Mouse (Mus musculus) E14TG2a.4 (cell line): ENCODE results near the gene Hspb7.
A peak's percentile ranks its signal among the peaks of the same experiment; 100 is the strongest.

Experiments used
- H3K27me3 ChIP-seq: 2 replicates; pipeline ENCODE4 v1.6.1; 2014; ENCODE audit warnings: low read length, control low read depth; ENCODE audit not compliant: insufficient read depth
- H3K36me3 ChIP-seq: 2 replicates; pipeline ENCODE4 v1.6.1; 2014; ENCODE audit warnings: low read length, control low read depth; ENCODE audit not compliant: insufficient read depth
- H3K4me1 ChIP-seq: replicated peaks from 2 replicates; pipeline ENCODE4 v1.6.1; 2014; ENCODE audit warnings: low read depth, low read length, control low read depth
- H3K4me3 ChIP-seq: replicated peaks from 2 replicates; pipeline ENCODE4 v1.5.1; 2014; ENCODE audit warnings: mild to moderate bottlenecking, low read length
- H3K9me3 ChIP-seq: 2 replicates; pipeline ENCODE4 v1.6.1; 2014; ENCODE audit warnings: low read length, control low read depth
- CTCF ChIP-seq: conservative IDR thresholded peaks from 2 replicates; pipeline ENCODE4 v1.5.1; 2014; ENCODE audit warnings: low read length
- NANOG ChIP-seq: IDR thresholded peaks from 2 replicates; pipeline ENCODE4 v1.6.1; 2014; ENCODE audit warnings: borderline replicate concordance, low read length, mixed read lengths
- POU5F1 ChIP-seq: IDR thresholded peaks from 2 replicates; pipeline ENCODE4 v1.6.1; 2014; ENCODE audit warnings: low read length, borderline replicate concordance

The Hspb7 gene

GRCm38 (mm10) chr4:141466289-141466795, 45.8 kb downstream of the Hspb7 start:
- peaks cover 98% of the 10 kb centered on the region for H3K36me3 ChIP-seq
- peaks cover 68% of the 10 kb centered on the region for H3K4me1 ChIP-seq
- TF ChIP-seq POU5F1 (no peak), NANOG (no peak)
- no peak overlapping the region for H3K4me3 ChIP-seq
- H3K27me3 ChIP-seq, result no peaks in the 10 kb centered on the region
- no peaks in the 10 kb centered on the region for H3K9me3 ChIP-seq

- H3K9me3 ChIP-seq, result no peaks in the 10 kb centered on the region
- TF ChIP-seq CTCF (no peak), NANOG (no peak), POU5F1 (no peak)
- H3K4me1 ChIP-seq, result peaks cover 68% of the 10 kb centered on the region
- no peak overlapping the region for H3K4me3 ChIP-seq
- no peaks in the 10 kb centered on the region for H3K27me3 ChIP-seq
- peaks cover 98% of the 10 kb centered on the region for H3K36me3 ChIP-seq
These were observed 46.4 kb downstream of the Hspb7 start for GRCm38 (mm10) chr4:141466844-141467580.

DNA sequence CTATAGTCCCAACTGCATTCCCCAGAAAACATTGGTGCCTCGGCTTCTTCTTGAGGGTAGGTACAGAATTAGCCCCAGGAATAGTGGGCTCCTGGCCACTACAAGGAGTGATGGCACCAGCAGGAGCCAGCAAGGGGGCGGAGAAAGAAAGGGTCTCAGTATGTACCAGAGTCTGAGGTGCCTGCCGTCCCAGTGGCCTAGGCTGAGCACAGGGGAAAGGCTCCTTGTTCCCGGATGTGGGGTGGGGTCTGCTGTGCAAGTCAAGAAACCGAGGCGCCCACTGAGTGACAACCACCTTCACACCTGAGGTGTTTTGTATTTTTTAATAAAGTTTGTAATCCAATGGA, 47.0 kb downstream of the Hspb7 start:
- TF ChIP-seq CTCF, result no peak
- no peak for TF ChIP-seq NANOG
- no peak for TF ChIP-seq POU5F1
- peaks cover 98% of the 10 kb centered on the region for H3K36me3 ChIP-seq
- H3K9me3 ChIP-seq, result no peaks in the 10 kb centered on the region
- no peaks in the 10 kb centered on the region for H3K27me3 ChIP-seq
- H3K4me3 ChIP-seq, result no peak overlapping the region
- H3K4me1 ChIP-seq, result peaks cover 68% of the 10 kb centered on the region

- H3K27me3 ChIP-seq, result no peaks in the 10 kb centered on the region
- H3K4me3 ChIP-seq, result no peak overlapping the region
- no peaks in the 10 kb centered on the region for H3K9me3 ChIP-seq
- TF ChIP-seq CTCF, result no peak
- TF ChIP-seq POU5F1, result no peak
- no peak for TF ChIP-seq NANOG
- H3K36me3 ChIP-seq, result peaks cover 98% of the 10 kb centered on the region
- peaks cover 68% of the 10 kb centered on the region for H3K4me1 ChIP-seq
These were observed 48.0 kb downstream of the Hspb7 start for GRCm38 (mm10) chr4:141468576-141468975.

DNA sequence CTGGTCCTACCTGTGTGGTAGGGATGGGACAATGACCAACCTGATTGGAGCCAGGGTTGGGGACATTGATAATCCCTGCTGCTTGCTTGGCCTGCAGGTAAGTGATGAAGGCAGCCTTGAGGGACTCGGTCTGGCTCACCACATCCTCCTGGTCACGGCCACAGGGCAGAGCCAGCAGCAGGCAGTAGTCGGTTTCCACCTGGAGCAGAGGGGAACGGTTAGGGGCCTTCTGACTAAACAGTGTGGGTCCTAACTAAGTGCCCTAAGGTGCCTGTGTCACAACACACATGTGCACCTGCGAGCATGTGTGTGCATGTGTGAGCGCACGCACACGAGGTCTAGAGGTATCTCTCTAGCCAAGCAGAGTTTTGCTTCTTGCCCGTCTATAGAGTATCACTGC, 48.8 kb downstream of the Hspb7 start:
- peaks cover 68% of the 10 kb centered on the region for H3K4me1 ChIP-seq
- no peaks in the 10 kb centered on the region for H3K27me3 ChIP-seq
- H3K4me3 ChIP-seq, result no peak overlapping the region
- TF ChIP-seq POU5F1, result no peak
- no peak for TF ChIP-seq NANOG
- no peak for TF ChIP-seq CTCF
- H3K9me3 ChIP-seq, result no peaks in the 10 kb centered on the region
- peaks cover 98% of the 10 kb centered on the region for H3K36me3 ChIP-seq

DNA sequence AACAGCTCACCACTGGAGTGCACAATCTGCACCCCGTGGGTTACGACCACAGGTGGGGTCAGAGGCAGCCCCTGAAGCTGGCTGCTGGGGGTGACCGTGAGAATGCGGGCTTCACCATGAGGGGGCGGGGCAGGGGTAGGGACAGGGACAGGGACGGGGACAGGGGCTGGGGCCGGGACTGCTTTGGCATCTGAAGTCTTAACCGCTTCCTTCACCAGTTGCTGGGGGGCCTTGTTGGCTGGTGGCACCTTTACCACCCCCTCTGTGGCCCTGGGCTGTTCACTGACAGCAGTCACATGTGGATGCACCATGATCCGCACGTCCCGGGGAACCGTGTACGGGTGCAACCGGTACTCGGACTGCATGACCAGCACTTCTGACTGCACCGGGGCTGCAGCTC, 50.9 kb downstream of the Hspb7 start:
- Histone ChIP-seq H3K9me3 (no peaks in the 10 kb centered on the region), H3K36me3 (peaks cover 99% of the 10 kb centered on the region), H3K4me3 (no peak overlapping the region), H3K4me1 (peaks cover 69% of the 10 kb centered on the region), H3K27me3 (0 out of 2 replicates have a peak, but pooled peaks cover 7% of the 10 kb centered on the region)
- no peak for TF ChIP-seq CTCF
- no peak for TF ChIP-seq NANOG
- no peak for TF ChIP-seq POU5F1

DNA sequence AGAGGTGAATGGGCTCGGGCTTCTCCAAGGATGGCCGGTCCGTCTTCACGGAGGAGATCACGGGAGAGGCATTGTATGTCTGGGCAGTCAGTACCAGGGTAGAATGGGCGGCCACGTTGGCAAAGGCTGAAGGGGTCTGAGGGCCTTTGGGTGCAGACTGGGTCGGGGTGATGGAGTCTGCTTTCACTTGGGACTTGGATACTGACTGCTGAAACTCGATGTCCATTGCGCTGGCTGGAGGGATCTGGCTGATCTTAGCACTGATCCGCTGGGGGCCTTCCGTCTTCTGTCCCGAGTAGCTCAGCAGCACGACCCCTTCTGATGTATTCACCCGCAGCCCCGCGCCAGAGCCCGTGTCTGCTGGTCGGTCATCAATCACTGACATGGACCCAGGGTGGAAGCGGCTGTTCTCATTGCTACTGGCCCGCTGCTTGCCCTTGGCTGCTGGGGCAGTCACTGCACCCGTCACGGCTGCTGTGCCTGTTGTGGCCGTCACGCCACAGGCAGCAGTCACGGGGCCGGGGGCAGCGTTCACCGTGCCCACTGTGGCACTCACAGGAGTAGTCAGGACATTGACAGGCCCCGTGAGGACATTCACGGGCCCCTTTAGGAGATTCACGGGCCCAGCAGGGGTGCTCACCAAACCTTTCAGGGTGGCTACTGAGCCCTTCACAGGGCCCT, 52.2 kb downstream of the Hspb7 start:
- Histone ChIP-seq H3K9me3 (no peaks in the 10 kb centered on the region), H3K27me3 (peaks cover 10% of the 10 kb centered on the region; the same call in 1 of the 2 replicates), H3K4me3 (no peak overlapping the region), H3K36me3 (peaks cover 100% of the 10 kb centered on the region), H3K4me1 (peaks cover 79% of the 10 kb centered on the region)
- no peak for TF ChIP-seq CTCF
- no peak for TF ChIP-seq NANOG
- no peak for TF ChIP-seq POU5F1

GRCm38 (mm10) chr4:141474431-141474830, 53.9 kb downstream of the Hspb7 start:
- TF ChIP-seq CTCF (no peak), POU5F1 (no peak), NANOG (no peak)
- peak overlapping the region; percentile 57 for H3K4me3 ChIP-seq
- H3K9me3 ChIP-seq, result no peaks in the 10 kb centered on the region
- peaks cover 90% of the 10 kb centered on the region for H3K4me1 ChIP-seq
- peaks cover 17% of the 10 kb centered on the region for H3K27me3 ChIP-seq
- H3K36me3 ChIP-seq, result peaks cover 100% of the 10 kb centered on the region
